Mouse (Mus musculus) CH12.LX (cell line): ENCODE measurements around the gene Syndig1l. TPM values are rescaled to one million over a fixed set of nuclear protein-coding genes. Genes with fewer than 3 reads are reported as not detected.
A peak's percentile ranks its signal among the peaks of the same experiment; 100 is the strongest.

Experiments used
- DNase-seq: peaks from one replicate; pipeline ENCODE4 v3.0.0-alpha.2; 2013; ENCODE audit errors: extremely low read depth
- H3K27ac ChIP-seq: 2 replicates; pipeline ENCODE4 v1.5.1; 2012; ENCODE audit warnings: low read depth, mild to moderate bottlenecking, control low read depth, moderate library complexity; ENCODE audit not compliant: insufficient read depth
- H3K27me3 ChIP-seq: replicated peaks from 2 replicates; pipeline ENCODE3; 2012; ENCODE audit warnings: inconsistent platforms
- H3K36me3 ChIP-seq, 2 experiments: replicated peaks in 1 of 2; 2 replicates each; pipeline versions ENCODE3 to v1.6.1; 2012; ENCODE audit warnings: inconsistent platforms in 1 of 2, low read length in 1 of 2, mild to moderate bottlenecking in 1 of 2, mixed read lengths in 1 of 2, moderate library complexity in 1 of 2; ENCODE audit not compliant: control insufficient read depth in 1 of 2, insufficient read depth in 1 of 2
- H3K4me1 ChIP-seq, 2 experiments: 2 replicates each; pipeline ENCODE4 v1.6.1; 2012; ENCODE audit warnings: inconsistent platforms in 1 of 2, moderate library complexity in 1 of 2; ENCODE audit not compliant: insufficient read depth in 2 of 2, control insufficient read depth in 1 of 2
- H3K4me2 ChIP-seq: 2 replicates; pipeline ENCODE4 v1.6.1; 2012; ENCODE audit warnings: low read depth, mild to moderate bottlenecking, control low read depth; ENCODE audit not compliant: poor library complexity, insufficient read depth, severe bottlenecking
- H3K4me3 ChIP-seq, 3 experiments: fragments of 150-350 bp in 1 of 3; sonication (generic) in 1 of 3; replicated peaks in 1 of 3; 2 replicates each; pipeline versions ENCODE3 to v1.5.1; 2011 to 2012; ENCODE audit warnings: low read depth in 2 of 3, low read length in 2 of 3, mild to moderate bottlenecking in 2 of 3, moderate library complexity in 2 of 3, control low read depth in 1 of 3, improper control_type of control experiment in 1 of 3, inconsistent platforms in 1 of 3, mixed read lengths in 1 of 3; ENCODE audit not compliant: poor library complexity in 1 of 3
- H3K79me2 ChIP-seq: replicated peaks from 2 replicates; pipeline ENCODE4 v1.6.1; 2012; ENCODE audit warnings: mild to moderate bottlenecking, moderate library complexity; ENCODE audit not compliant: control insufficient read depth, poor library complexity, insufficient read depth, severe bottlenecking; ENCODE audit errors: extremely low read depth
- H3K9ac ChIP-seq: 2 replicates; pipeline ENCODE4 v1.6.1; 2012; ENCODE audit warnings: low read depth, mild to moderate bottlenecking, control low read depth, moderate library complexity; ENCODE audit not compliant: insufficient read depth
- H3K9me3 ChIP-seq: replicated peaks from 2 replicates; pipeline ENCODE3; 2012; ENCODE audit warnings: low read length, inconsistent platforms, mixed read lengths
- BHLHE40 ChIP-seq: IDR thresholded peaks from 2 replicates; pipeline ENCODE4 v1.6.1; 2011; ENCODE audit warnings: mild to moderate bottlenecking, low read depth, low read length, improper control_type of control experiment
- CHD2 ChIP-seq: IDR thresholded peaks from 2 replicates; pipeline ENCODE4 v1.6.1; 2011; ENCODE audit warnings: low read length, improper control_type of control experiment
- CTCF ChIP-seq, 2 experiments: IDR thresholded peaks in 1 of 2; conservative IDR thresholded peaks in 1 of 2; 2 replicates each; pipeline ENCODE4 v1.5.1; 2011 to 2012; ENCODE audit warnings: low read depth in 2 of 2, low read length in 2 of 2, improper control_type of control experiment in 1 of 2, inconsistent platforms in 1 of 2, mild to moderate bottlenecking in 1 of 2, moderate library complexity in 1 of 2
- IRF4 ChIP-seq: IDR thresholded peaks from 2 replicates; pipeline ENCODE4 v1.6.1; 2014; ENCODE audit warnings: low read depth, mild to moderate bottlenecking, inconsistent platforms, low read length, improper control_type of control experiment
- JUND ChIP-seq: conservative IDR thresholded peaks from 2 replicates; pipeline ENCODE4 v1.6.1; 2011; ENCODE audit warnings: low read depth, low read length, improper control_type of control experiment
- MAX ChIP-seq: IDR thresholded peaks from 2 replicates; pipeline ENCODE4 v1.6.1; 2011; ENCODE audit warnings: low read length, improper control_type of control experiment
- MAZ ChIP-seq: IDR thresholded peaks from 2 replicates; pipeline ENCODE4 v1.6.1; 2012; ENCODE audit warnings: low read depth, mild to moderate bottlenecking, inconsistent platforms, low read length, improper control_type of control experiment, moderate library complexity
- MEF2A ChIP-seq: IDR thresholded peaks from 2 replicates; pipeline ENCODE4 v1.6.1; 2014; ENCODE audit warnings: low read depth, mild to moderate bottlenecking, inconsistent platforms, low read length, improper control_type of control experiment, borderline replicate concordance
- MXI1 ChIP-seq: IDR thresholded peaks from 2 replicates; pipeline ENCODE4 v1.6.1; 2011; ENCODE audit warnings: mild to moderate bottlenecking, low read depth, low read length, improper control_type of control experiment
- NELFE ChIP-seq: IDR thresholded peaks from 2 replicates; pipeline ENCODE4 v1.6.1; 2011; ENCODE audit warnings: low read depth, low read length, improper control_type of control experiment
- POLR2AphosphoS2 ChIP-seq: IDR thresholded peaks from 2 replicates; pipeline ENCODE4 v1.6.1; 2011; ENCODE audit warnings: low read depth, low read length, improper control_type of control experiment
- RAD21 ChIP-seq: IDR thresholded peaks from 2 replicates; pipeline ENCODE4 v1.6.1; 2011; ENCODE audit warnings: low read depth, mild to moderate bottlenecking, low read length, improper control_type of control experiment, moderate library complexity
- RCOR1 ChIP-seq: conservative IDR thresholded peaks from 2 replicates; pipeline ENCODE4 v1.6.1; 2012; ENCODE audit warnings: low read depth, mild to moderate bottlenecking, inconsistent platforms, low read length, improper control_type of control experiment
- SMC3 ChIP-seq: IDR thresholded peaks from 2 replicates; pipeline ENCODE4 v1.6.1; 2011; ENCODE audit warnings: low read depth, low read length, improper control_type of control experiment
- TBP ChIP-seq: conservative IDR thresholded peaks from 2 replicates; pipeline ENCODE4 v1.6.1; 2011; ENCODE audit warnings: low read depth, low read length, improper control_type of control experiment
- TCF12 ChIP-seq: IDR thresholded peaks from 2 replicates; pipeline ENCODE4 v1.6.1; 2014; ENCODE audit warnings: low read depth, mild to moderate bottlenecking, inconsistent platforms, low read length, improper control_type of control experiment
- UBTF ChIP-seq: IDR thresholded peaks from 2 replicates; pipeline ENCODE4 v1.6.1; 2012; ENCODE audit warnings: low read depth, mild to moderate bottlenecking, inconsistent platforms, low read length, improper control_type of control experiment, moderate library complexity
- USF2 ChIP-seq: conservative IDR thresholded peaks from 2 replicates; pipeline ENCODE4 v1.6.1; 2011; ENCODE audit warnings: low read depth, low read length, improper control_type of control experiment
- ZC3H11A ChIP-seq: IDR thresholded peaks from 2 replicates; pipeline ENCODE4 v1.6.1; 2012; ENCODE audit warnings: low read depth, mild to moderate bottlenecking, inconsistent platforms, low read length, improper control_type of control experiment
- ZKSCAN1 ChIP-seq: IDR thresholded peaks from 2 replicates; pipeline ENCODE4 v1.6.1; 2012; ENCODE audit warnings: low read depth, inconsistent platforms, low read length, improper control_type of control experiment, borderline replicate concordance
- ZNF384 ChIP-seq: IDR thresholded peaks from 2 replicates; pipeline ENCODE4 v1.6.1; 2012; ENCODE audit warnings: low read depth, low read length, improper control_type of control experiment, inconsistent platforms
- dilution Hi-C: fragments of 300-500 bp; cut with MboI; formaldehyde crosslinking; loops from 2 replicates; pipeline ENCODE4 v1.14.3; 2020; ENCODE audit warnings: low sequenced_read_pairs; ENCODE audit not compliant: extremely low pct_unique_long_range_greater_than_20kb, extremely low pct_ligation_motif_present
- in situ Hi-C: fragments of 300-500 bp; cut with MboI; formaldehyde crosslinking; loops from 3 replicates; pipeline ENCODE4 v1.14.3; 2019; ENCODE audit warnings: low sequenced_read_pairs, low pct_ligation_motif_present, low pct_unique_long_range_greater_than_20kb, mixed read lengths
- polyA plus RNA-seq: library from polyadenylated mRNA; unstranded; fragments of >175 nt; gene quantifications from 2 replicates; pipeline ENCODE4 v1.2.1, GENCODE M21; 2012; ENCODE audit warnings: low read depth; ENCODE audit not compliant: insufficient read length
- total RNA-seq, 2 experiments: library from RNA; depleted of rRNA; stranded (reverse); fragments of 300-350 nt in 1 of 2; fragments of >200 nt in 1 of 2; gene quantifications; 2 replicates each; pipeline ENCODE4 v1.2.3; 2012 to 2014

Syndig1l gene
- total and polyA plus RNA-seq, 3 experiments = 0.16 TPM; not detected in 2

- dilution Hi-C loops (no loop called here), in situ Hi-C loops (no loop called here)
- Histone ChIP-seq H3K4me2 (no peak overlapping the region), H3K27ac (no peak overlapping the region), H3K4me3 (no peak overlapping the region), H3K9ac (no peak overlapping the region), H3K79me2 (no peaks in the 10 kb centered on the region), H3K4me1 (peaks cover 0 to 7% of the 10 kb centered on the region in 2 experiments; a peak in 1 of 4 replicates), H3K36me3 (no peaks in the 10 kb centered on the region), H3K9me3 (no peaks in the 10 kb centered on the region), H3K27me3 (peaks cover 6% of the 10 kb centered on the region)
- no peak for DNase-seq
- no peak for TF ChIP-seq ZKSCAN1
- no peak for TF ChIP-seq UBTF
- TF ChIP-seq BHLHE40 = no peak
- no peak for TF ChIP-seq IRF4
- TF ChIP-seq ZNF384 = no peak
- no peak for TF ChIP-seq MXI1
- no peak for TF ChIP-seq SMC3
- TF ChIP-seq TCF12 = no peak
- TF ChIP-seq TBP = no peak
- TF ChIP-seq MAX = no peak
- no peak for TF ChIP-seq POLR2AphosphoS2
- TF ChIP-seq USF2 = no peak
- no peak for TF ChIP-seq RAD21
- TF ChIP-seq CTCF (conservative IDR thresholded peaks at IDR 0.05 in 1 of 2, IDR thresholded peaks at IDR 0.05 in 1 of 2; ENCODE audit: low read depth in 2 of 2, low read length in 2 of 2) = no peak
- no peak for TF ChIP-seq MEF2A
- TF ChIP-seq NELFE = no peak
- no peak for TF ChIP-seq ZC3H11A
- TF ChIP-seq JUND = no peak
- TF ChIP-seq CHD2 = no peak
- TF ChIP-seq RCOR1 = no peak
Measured at GRCm38 (mm10) chr12:84702586-84702985, 4.0 kb upstream of the Syndig1l start.

GRCm38 (mm10) chr12:84692141-84692540 is 6.5 kb downstream of the Syndig1l start:
- DNase-seq = no peak
- Histone ChIP-seq H3K36me3 (no peaks in the 10 kb centered on the region), H3K27me3 (no peaks in the 10 kb centered on the region), H3K9me3 (no peaks in the 10 kb centered on the region), H3K27ac (no peak overlapping the region), H3K79me2 (no peaks in the 10 kb centered on the region), H3K9ac (no peak overlapping the region), H3K4me1 (peaks cover 12 to 41% of the 10 kb centered on the region in 2 experiments), H3K4me3 (no peak overlapping the region), H3K4me2 (no peak overlapping the region)
- dilution Hi-C loops = no loop called here
- in situ Hi-C loops = no loop called here
- no peak for TF ChIP-seq MAZ
- 0 out of 2 replicates have a peak, but pooled peaks have one; percentile 20 for TF ChIP-seq JUND
